Mouse (Mus musculus) bone marrow macrophage, adult 2 months (primary cell): ENCODE data around the gene Tdrd7.

Experiments
- CTCF ChIP-seq: IDR thresholded peaks from 2 replicates; pipeline ENCODE4 v1.5.1; 2012; ENCODE audit warnings: low read depth, mild to moderate bottlenecking, low read length, moderate library complexity
- POLR2A ChIP-seq: IDR thresholded peaks from 2 replicates; pipeline ENCODE4 v1.6.1; 2012; ENCODE audit warnings: mild to moderate bottlenecking, low read depth, low read length, borderline replicate concordance

GRCm38 (mm10) chr4:45990427-45991135, 25.4 kb downstream of the Tdrd7 start:
- TF ChIP-seq CTCF (no peak), POLR2A (no peak)
